Mouse (Mus musculus) right cerebral cortex, postnatal 25 days (tissue): ENCODE measurements around the gene Med27.
A peak's percentile ranks its signal among the peaks of the same experiment; 100 is the strongest.

Experiments
- DNase-seq: peaks from one replicate; pipeline ENCODE4 v3.0.0; 2022

Med27 gene

GRCm38 (mm10) chr2:29437861-29438529 lies 91.4 kb downstream of the Med27 start:
- no peak for DNase-seq

- DNase-seq, result no peak
Observed at GRCm38 (mm10) chr2:29438530-29438862, 91.9 kb downstream of the Med27 start.

- no peak for DNase-seq
Observed at GRCm38 (mm10) chr2:29438986-29439385, 92.4 kb downstream of the Med27 start.

GRCm38 (mm10) chr2:29439396-29439795 lies 92.8 kb downstream of the Med27 start:
- no peak for DNase-seq

- no peak for DNase-seq
Observed at GRCm38 (mm10) chr2:29439857-29440502, 93.4 kb downstream of the Med27 start.

- no peak for DNase-seq
Observed at GRCm38 (mm10) chr2:29442275-29442674, 95.7 kb downstream of the Med27 start.

GRCm38 (mm10) chr2:29443626-29444217 lies 97.1 kb downstream of the Med27 start:
- DNase-seq, result no peak

- no peak for DNase-seq
Observed at GRCm38 (mm10) chr2:29448476-29449002, 101.9 kb downstream of the Med27 start.

- DNase-seq, result peak; percentile 54
Observed at GRCm38 (mm10) chr2:29451368-29451999, 104.9 kb downstream of the Med27 start.

- DNase-seq, result no peak
Observed at GRCm38 (mm10) chr2:29453376-29453775, 106.8 kb downstream of the Med27 start.

- no peak for DNase-seq
Observed at GRCm38 (mm10) chr2:29456631-29457320, 110.2 kb downstream of the Med27 start.

- no peak for DNase-seq
Observed at GRCm38 (mm10) chr2:29457677-29458076, 111.1 kb downstream of the Med27 start.

- no peak for DNase-seq
Observed at GRCm38 (mm10) chr2:29458346-29458950, 111.8 kb downstream of the Med27 start.

GRCm38 (mm10) chr2:29459648-29460047 lies 113.0 kb downstream of the Med27 start:
- DNase-seq, result no peak

GRCm38 (mm10) chr2:29461841-29462240 lies 115.2 kb downstream of the Med27 start:
- DNase-seq, result no peak

GRCm38 (mm10) chr2:29463039-29463585 lies 116.5 kb downstream of the Med27 start:
- DNase-seq, result no peak

GRCm38 (mm10) chr2:29464851-29465648 lies 118.4 kb downstream of the Med27 start:
- no peak for DNase-seq

GRCm38 (mm10) chr2:29465649-29466137 lies 119.1 kb downstream of the Med27 start:
- no peak for DNase-seq

- no peak for DNase-seq
Observed at GRCm38 (mm10) chr2:29466396-29466795, 119.8 kb downstream of the Med27 start.

- DNase-seq, result peak; percentile 74
Observed at GRCm38 (mm10) chr2:29468517-29468936, 121.9 kb downstream of the Med27 start.

- no peak for DNase-seq
Observed at GRCm38 (mm10) chr2:29472952-29473437, 126.4 kb downstream of the Med27 start.
